Mouse (Mus musculus) C2C12 (cell line): ENCODE results near the gene Tgfbr2.

Experiments
- CEBPB ChIP-seq: IDR thresholded peaks from one replicate; pipeline ENCODE4 v1.6.1; 2011; ENCODE audit warnings: low read depth, mild to moderate bottlenecking, control low read depth, moderate library complexity
- CTCF ChIP-seq: IDR thresholded peaks from one replicate; pipeline ENCODE4 v1.5.1; 2011; ENCODE audit not compliant: control insufficient read depth, insufficient read depth, insufficient read length
- FOSL1 ChIP-seq: IDR thresholded peaks from one replicate; pipeline ENCODE4 v1.8.0; 2011; ENCODE audit warnings: mild to moderate bottlenecking, low read length; ENCODE audit not compliant: poor library complexity, insufficient read depth, severe bottlenecking
- MAX ChIP-seq: IDR thresholded peaks from one replicate; pipeline ENCODE4 v1.6.1; 2011; ENCODE audit warnings: mild to moderate bottlenecking, control low read depth
- MYOD1 ChIP-seq: IDR thresholded peaks from one replicate; pipeline ENCODE4 v1.6.1; 2011; ENCODE audit warnings: low read depth; ENCODE audit not compliant: control insufficient read depth, insufficient read length
- MYOG ChIP-seq: IDR thresholded peaks from one replicate; pipeline ENCODE4 v1.6.1; 2011; ENCODE audit not compliant: control insufficient read depth, insufficient read length; ENCODE audit errors: extremely low read depth
- USF1 ChIP-seq: IDR thresholded peaks from one replicate; pipeline ENCODE4 v1.6.1; 2011; ENCODE audit warnings: low read depth, mild to moderate bottlenecking, control low read depth, moderate library complexity

- TF ChIP-seq CTCF (no peak), MYOG (no peak), FOSL1 (no peak), MYOD1 (no peak), CEBPB (no peak), MAX (no peak), USF1 (no peak)
Measured at GRCm38 (mm10) chr9:116223368-116223767, 48.2 kb upstream of the Tgfbr2 start.
